Mouse (Mus musculus) urinary bladder, postnatal 14 days (tissue): Measurements from ENCODE around the gene Wdfy4.
A peak's percentile ranks its signal among the peaks of the same experiment; 100 is the strongest.

ENCODE experiments used
- DNase-seq: peaks from one replicate; pipeline ENCODE4 v3.0.0; 2021; ENCODE audit warnings: low spot score

Gene Wdfy4

GRCm38 (mm10) chr14:32970700-32971099, 214.6 kb downstream of the Wdfy4 start:
- DNase-seq = no peak

- DNase-seq = no peak
These were observed 220.6 kb downstream of the Wdfy4 start for GRCm38 (mm10) chr14:32964742-32965141.

GRCm38 (mm10) chr14:32960481-32960880, 224.8 kb downstream of the Wdfy4 start:
- peak; percentile 56 for DNase-seq

- DNase-seq = no peak
These were observed 226.6 kb downstream of the Wdfy4 start for GRCm38 (mm10) chr14:32958671-32959070.

- no peak for DNase-seq
These were observed 228.8 kb downstream of the Wdfy4 start for GRCm38 (mm10) chr14:32956486-32956885.

GRCm38 (mm10) chr14:32950312-32951301, 234.7 kb downstream of the Wdfy4 start:
- peak; percentile 39 for DNase-seq

- DNase-seq = no peak
These were observed 237.8 kb downstream of the Wdfy4 start for GRCm38 (mm10) chr14:32947512-32947911.

- DNase-seq = no peak
These were observed 246.1 kb downstream of the Wdfy4 start for GRCm38 (mm10) chr14:32939217-32939616.

- no peak for DNase-seq
These were observed 251.2 kb downstream of the Wdfy4 start for GRCm38 (mm10) chr14:32934064-32934463.

GRCm38 (mm10) chr14:32932220-32932619, 253.1 kb downstream of the Wdfy4 start:
- DNase-seq = no peak

- no peak for DNase-seq
These were observed 253.6 kb downstream of the Wdfy4 start for GRCm38 (mm10) chr14:32931709-32932108.

- DNase-seq = no peak
These were observed 261.4 kb downstream of the Wdfy4 start for GRCm38 (mm10) chr14:32923871-32924270.

GRCm38 (mm10) chr14:32917919-32918318, 267.4 kb downstream of the Wdfy4 start:
- no peak for DNase-seq

GRCm38 (mm10) chr14:32915360-32915759, 269.9 kb downstream of the Wdfy4 start:
- no peak for DNase-seq

- no peak for DNase-seq
These were observed 274.1 kb downstream of the Wdfy4 start for GRCm38 (mm10) chr14:32911187-32911586.
